Mouse (Mus musculus) thymus, adult 2 months (tissue): ENCODE results near the gene Cdca7.

Experiments used
- CTCF ChIP-seq: fragments of 200-500 bp; IDR thresholded peaks from 2 replicates; pipeline ENCODE4 v1.5.1; 2012; ENCODE audit warnings: mild to moderate bottlenecking, control low read depth, low read length, moderate library complexity, borderline replicate concordance; ENCODE audit not compliant: control insufficient read depth, poor library complexity, insufficient read depth; ENCODE audit errors: extremely low read depth
- POLR2A ChIP-seq: fragments of 200-500 bp; IDR thresholded peaks from 2 replicates; pipeline ENCODE4 v1.6.1; 2012; ENCODE audit warnings: mild to moderate bottlenecking, low read length, control low read depth, moderate library complexity; ENCODE audit not compliant: control insufficient read depth, poor library complexity, insufficient read depth; ENCODE audit errors: extremely low read depth

DNA sequence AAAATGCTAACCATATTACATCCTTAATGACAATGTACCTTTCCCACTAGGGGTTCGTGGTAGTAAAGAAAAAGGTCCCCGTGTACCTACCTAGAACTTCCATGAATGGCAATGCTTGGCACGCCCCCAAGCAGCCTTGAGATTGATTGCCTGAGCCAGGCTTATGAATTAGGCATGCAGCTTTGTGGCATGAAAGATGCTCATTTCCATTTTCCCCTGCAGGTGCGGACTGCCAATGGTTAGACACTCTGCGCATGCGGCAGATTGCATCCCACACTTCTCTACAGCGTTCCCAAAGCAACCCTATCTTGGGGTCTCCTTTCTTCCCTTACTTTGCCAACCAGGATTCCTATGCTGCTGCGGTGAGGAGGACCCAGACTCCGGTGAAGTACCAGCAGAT lies 34.9 kb upstream of the Cdca7 start:
- no peak for TF ChIP-seq CTCF
- TF ChIP-seq POLR2A: no peak
